In genomic region chr14:48370322-48370721, GRCm38 (mm10) we compare ENCODE assay signal across 8 mouse cellular contexts.
DNase-seq lines count a peak whose midpoint lies in the region; ATAC-seq lines count a peak whose summit lies in the region.

No protein-coding gene starts in this region.

- intact Hi-C loops in heart, postnatal 36 days (cut with DNase I) = loop anchor here (1.0 to 5.0 kb wide), 4 partner anchors 72 to 748 kb away; no protein-coding TSS in a partner anchor

- ATAC-seq in megakaryocyte, adult 5-6 weeks (ENCODE audit: poor library complexity, severe bottlenecking) = peak; percentile 45; the same call in 1 of the 2 replicates

- peak; percentile 57 for DNase-seq in heart, adult 8-10 months (ENCODE audit: low spot score)
- no peak for DNase-seq in heart, postnatal 36 days
- DNase-seq in thymus, postnatal 0 days (ENCODE audit: low spot score) = peak; percentile 70
- no peak for DNase-seq in thymus, adult 18-20 months
- peak; percentile 79 for DNase-seq in embryo, embryonic 11 days
- no peak for DNase-seq in urinary bladder, adult 2 months (ENCODE audit: low spot score)
- no peak for DNase-seq in right cerebral cortex, postnatal 4 days

Comparison
In these comparisons a context has a peak if more than half of its experiments do, and no peak if none do; other contexts are left out.
1. DNase-seq: peak in heart, adult 8-10 months (single experiment), thymus, postnatal 0 days (single experiment) and embryo, embryonic 11 days (single experiment); none in heart, postnatal 36 days (0 of 2), thymus, adult 18-20 months (0 of 2), urinary bladder, adult 2 months (single experiment) and right cerebral cortex, postnatal 4 days (single experiment).